Mouse (Mus musculus): Measurements from ENCODE around the gene Apba1. TPM values are rescaled to one million over a fixed set of nuclear protein-coding genes. Genes with fewer than 3 reads are reported as not detected.

Gene Apba1
- total RNA-seq, 2 experiments from 2014 or later = 1.2 to 2.0 TPM

- ATAC-seq (replicated peaks; ENCODE audit: low FRiP score, poor library complexity, severe bottlenecking) = no peak
Measured at GRCm38 (mm10) chr19:23801174-23801573, 42.5 kb downstream of the Apba1 start.

GRCm38 (mm10) chr19:23803221-23803870 lies 44.7 kb downstream of the Apba1 start:
- ATAC-seq (replicated peaks; ENCODE audit: low FRiP score, poor library complexity, severe bottlenecking) = no peak

GRCm38 (mm10) chr19:23806796-23807195 lies 48.1 kb downstream of the Apba1 start:
- no peak for ATAC-seq (replicated peaks; ENCODE audit: low FRiP score, poor library complexity, severe bottlenecking)

- no peak for ATAC-seq (replicated peaks; ENCODE audit: low FRiP score, poor library complexity, severe bottlenecking)
Measured at GRCm38 (mm10) chr19:23807371-23807770, 48.7 kb downstream of the Apba1 start.

GRCm38 (mm10) chr19:23809236-23809635 lies 50.5 kb downstream of the Apba1 start:
- ATAC-seq (replicated peaks; ENCODE audit: low FRiP score, poor library complexity, severe bottlenecking) = no peak

- ATAC-seq (replicated peaks; ENCODE audit: low FRiP score, poor library complexity, severe bottlenecking) = no peak
Measured at GRCm38 (mm10) chr19:23810512-23810911, 51.8 kb downstream of the Apba1 start.

- ATAC-seq (replicated peaks; ENCODE audit: low FRiP score, poor library complexity, severe bottlenecking) = no peak
Measured at GRCm38 (mm10) chr19:23810976-23811375, 52.3 kb downstream of the Apba1 start.

GRCm38 (mm10) chr19:23816762-23817161 lies 58.1 kb downstream of the Apba1 start:
- no peak for ATAC-seq (replicated peaks; ENCODE audit: low FRiP score, poor library complexity, severe bottlenecking)

GRCm38 (mm10) chr19:23817196-23817595 lies 58.5 kb downstream of the Apba1 start:
- no peak for ATAC-seq (replicated peaks; ENCODE audit: low FRiP score, poor library complexity, severe bottlenecking)

- ATAC-seq (replicated peaks; ENCODE audit: low FRiP score, poor library complexity, severe bottlenecking) = no peak
Measured at GRCm38 (mm10) chr19:23819882-23820281, 61.2 kb downstream of the Apba1 start.

GRCm38 (mm10) chr19:23822497-23822896 lies 63.8 kb downstream of the Apba1 start:
- ATAC-seq (replicated peaks; ENCODE audit: low FRiP score, poor library complexity, severe bottlenecking) = no peak

- ATAC-seq (replicated peaks; ENCODE audit: low FRiP score, poor library complexity, severe bottlenecking) = no peak
Measured at GRCm38 (mm10) chr19:23823533-23823932, 64.8 kb downstream of the Apba1 start.

GRCm38 (mm10) chr19:23826251-23826650 lies 67.6 kb downstream of the Apba1 start:
- ATAC-seq (replicated peaks; ENCODE audit: low FRiP score, poor library complexity, severe bottlenecking) = no peak

- ATAC-seq (replicated peaks; ENCODE audit: low FRiP score, poor library complexity, severe bottlenecking) = no peak
Measured at GRCm38 (mm10) chr19:23830761-23831160, 72.1 kb downstream of the Apba1 start.

GRCm38 (mm10) chr19:23833685-23834682 lies 75.3 kb downstream of the Apba1 start:
- no peak for ATAC-seq (replicated peaks; ENCODE audit: low FRiP score, poor library complexity, severe bottlenecking)

GRCm38 (mm10) chr19:23834721-23835120 lies 76.0 kb downstream of the Apba1 start:
- no peak for ATAC-seq (replicated peaks; ENCODE audit: low FRiP score, poor library complexity, severe bottlenecking)

GRCm38 (mm10) chr19:23855832-23856231 lies 97.1 kb downstream of the Apba1 start:
- no peak for ATAC-seq (replicated peaks; ENCODE audit: low FRiP score, poor library complexity, severe bottlenecking)

GRCm38 (mm10) chr19:23858091-23858490 lies 99.4 kb downstream of the Apba1 start:
- ATAC-seq (replicated peaks; ENCODE audit: low FRiP score, poor library complexity, severe bottlenecking) = no peak

GRCm38 (mm10) chr19:23858781-23859180 lies 100.1 kb downstream of the Apba1 start:
- no peak for ATAC-seq (replicated peaks; ENCODE audit: low FRiP score, poor library complexity, severe bottlenecking)

GRCm38 (mm10) chr19:23860151-23860820 lies 101.6 kb downstream of the Apba1 start:
- ATAC-seq (replicated peaks; ENCODE audit: low FRiP score, poor library complexity, severe bottlenecking) = no peak
